Mouse (Mus musculus) MEL-GATA-1-ER (cell line): ENCODE data around the gene Gpcpd1.
"Not testable (repeated sequence)": the region's sequence is repeated elsewhere in the genome, so short reads cannot be mapped to it uniquely, and the experiment has no call there.

Experiments
- DNase-seq: peaks from one replicate; pipeline ENCODE4 v3.0.0-alpha.2; 2012; ENCODE audit warnings: low read depth; ENCODE audit errors: extremely low read depth

The Gpcpd1 gene

GRCm38 (mm10) chr2:132587240-132587779, at the start of gene Gpcpd1:
Gpcpd1 (minus strand) TSS chr2:132587729.
- no peak for DNase-seq

- DNase-seq = no peak
Observed at GRCm38 (mm10) chr2:132636534-132636933, 49.0 kb upstream of the Gpcpd1 start.

GRCm38 (mm10) chr2:132628626-132629025, 41.1 kb upstream of the Gpcpd1 start:
- no peak for DNase-seq

GRCm38 (mm10) chr2:132623092-132623491, 35.6 kb upstream of the Gpcpd1 start:
- no peak for DNase-seq

GRCm38 (mm10) chr2:132617693-132618092, 30.2 kb upstream of the Gpcpd1 start:
- no peak for DNase-seq

GRCm38 (mm10) chr2:132613581-132614188, 26.2 kb upstream of the Gpcpd1 start:
- DNase-seq = peak; percentile 32

GRCm38 (mm10) chr2:132611551-132612233, 24.2 kb upstream of the Gpcpd1 start:
- no peak for DNase-seq

GRCm38 (mm10) chr2:132607141-132608093, 19.9 kb upstream of the Gpcpd1 start:
- DNase-seq = no peak

GRCm38 (mm10) chr2:132605795-132606563, 18.4 kb upstream of the Gpcpd1 start:
- no peak for DNase-seq

GRCm38 (mm10) chr2:132604922-132605321, 17.4 kb upstream of the Gpcpd1 start:
- no peak for DNase-seq

GRCm38 (mm10) chr2:132603706-132604105, 16.2 kb upstream of the Gpcpd1 start:
- DNase-seq = no peak

GRCm38 (mm10) chr2:132601777-132602176, 14.2 kb upstream of the Gpcpd1 start:
- DNase-seq = no peak

GRCm38 (mm10) chr2:132600081-132600480, 12.6 kb upstream of the Gpcpd1 start:
- no peak for DNase-seq

- DNase-seq = no peak
Observed at GRCm38 (mm10) chr2:132599127-132599526, 11.6 kb upstream of the Gpcpd1 start.

GRCm38 (mm10) chr2:132597866-132598480, 10.4 kb upstream of the Gpcpd1 start:
- no peak for DNase-seq

- DNase-seq = no peak
Observed at GRCm38 (mm10) chr2:132597226-132597625, 9.7 kb upstream of the Gpcpd1 start.

- DNase-seq = no peak
Observed at GRCm38 (mm10) chr2:132595601-132596235, 8.2 kb upstream of the Gpcpd1 start.

- peak; percentile 48 for DNase-seq
Observed at GRCm38 (mm10) chr2:132592126-132592525, 4.6 kb upstream of the Gpcpd1 start.

- DNase-seq = not testable (repeated sequence)
Observed at GRCm38 (mm10) chr2:132591579-132591978, 4.0 kb upstream of the Gpcpd1 start.
